Mouse (Mus musculus) limb, embryonic 10.5 days (tissue): Measurements from ENCODE around the gene Gsta2. TPM values are rescaled to one million over a fixed set of nuclear protein-coding genes. Genes with fewer than 3 reads are reported as not detected.
A peak's percentile ranks its signal among the peaks of the same experiment; 100 is the strongest.
"Not testable (repeated sequence)": the region's sequence is repeated elsewhere in the genome, so short reads cannot be mapped to it uniquely, and the experiment has no call there.

Source experiments
- DNase-seq: peaks from one replicate; pipeline ENCODE4 v3.0.0-alpha.2; 2017; ENCODE audit warnings: low spot score
- H3K27ac ChIP-seq: fragments of 300-500 bp; sonication (generic); 2 replicates; pipeline ENCODE4 v1.5.1; 2016; ENCODE audit warnings: mild to moderate bottlenecking
- H3K27me3 ChIP-seq: fragments of 300-500 bp; sonication (generic); 2 replicates; pipeline ENCODE4 v1.6.1; 2016; ENCODE audit warnings: low read depth, mild to moderate bottlenecking; ENCODE audit not compliant: poor library complexity, severe bottlenecking
- H3K36me3 ChIP-seq: fragments of 300-500 bp; sonication (generic); 2 replicates; pipeline ENCODE4 v1.6.1; 2016; ENCODE audit warnings: mild to moderate bottlenecking, moderate library complexity
- H3K4me1 ChIP-seq: fragments of 300-500 bp; sonication (generic); 2 replicates; pipeline ENCODE4 v1.6.1; 2016
- H3K4me3 ChIP-seq: fragments of 300-500 bp; sonication (generic); 2 replicates; pipeline ENCODE4 v1.5.1; 2016; ENCODE audit warnings: mild to moderate bottlenecking, moderate library complexity
- H3K9me3 ChIP-seq: fragments of 300-500 bp; sonication (generic); replicated peaks from 2 replicates; pipeline ENCODE4 v1.6.1; 2016; ENCODE audit warnings: mild to moderate bottlenecking
- WGBS: fragments of 180-500 bp; shearing (Covaris S2); methylation state at CpG from one replicate; pipeline ENCODE4 v1.1.7; 2016; 5-methylcytosine and 5-hydroxymethylcytosine counted together
- polyA plus RNA-seq: library from polyadenylated mRNA; unstranded; fragments of >200 nt; fragmentation: Nextera tagmentation; extraction: Ambion mirVana; gene quantifications from 2 replicates; pipeline ENCODE4 v1.2.1, GENCODE M21; 2016

Gene Gsta2
- polyA plus RNA-seq, 1 experiment from 2014 or later: not detected

- Histone ChIP-seq H3K4me1 (no peaks in the 10 kb centered on the region; the same call in 1 of the 2 replicates), H3K9me3 (no peaks in the 10 kb centered on the region), H3K4me3 (no peak overlapping the region), H3K27ac (no peak overlapping the region), H3K27me3 (no peaks in the 10 kb centered on the region), H3K36me3 (no peaks in the 10 kb centered on the region)
- 84% methylated on average over 6 of the region's 6 CpGs for WGBS
- no peak for DNase-seq
These were observed 4.3 kb upstream of the Gsta2 start for GRCm38 (mm10) chr9:78359750-78360483.

- Histone ChIP-seq H3K27ac (no peak overlapping the region), H3K4me3 (no peak overlapping the region), H3K4me1 (no peaks in the 10 kb centered on the region; the same call in 1 of the 2 replicates), H3K27me3 (no peaks in the 10 kb centered on the region), H3K9me3 (no peaks in the 10 kb centered on the region), H3K36me3 (no peaks in the 10 kb centered on the region)
- 14% methylated on average over 9 of the region's 9 CpGs for WGBS
- DNase-seq: peak; percentile 78
These were observed 2.5 kb upstream of the Gsta2 start for GRCm38 (mm10) chr9:78358053-78358452.

GRCm38 (mm10) chr9:78354665-78355578 lies 666 bp downstream of the Gsta2 start:
- H3K27me3 ChIP-seq: no peaks in the 10 kb centered on the region
- 82% methylated on average over 11 of the region's 11 CpGs for WGBS
- no peaks in the 10 kb centered on the region for H3K4me1 ChIP-seq
- H3K27ac ChIP-seq: no peak overlapping the region
- H3K9me3 ChIP-seq: no peaks in the 10 kb centered on the region
- H3K4me3 ChIP-seq: no peak overlapping the region
- DNase-seq: no peak
- no peaks in the 10 kb centered on the region for H3K36me3 ChIP-seq

GRCm38 (mm10) chr9:78351504-78352220 lies 3.9 kb downstream of the Gsta2 start:
- Histone ChIP-seq H3K36me3 (no peaks in the 10 kb centered on the region), H3K4me3 (no peak overlapping the region), H3K27ac (no peak overlapping the region), H3K9me3 (no peaks in the 10 kb centered on the region), H3K4me1 (no peaks in the 10 kb centered on the region), H3K27me3 (no peaks in the 10 kb centered on the region)
- no peak for DNase-seq
- WGBS: 88% methylated on average over 6 of the region's 6 CpGs

- H3K36me3 ChIP-seq, DNase-seq, H3K9me3 ChIP-seq, H3K4me3 ChIP-seq, H3K27me3 ChIP-seq, H3K27ac ChIP-seq, H3K4me1 ChIP-seq: not testable (repeated sequence)
These were observed 5.6 kb downstream of the Gsta2 start for GRCm38 (mm10) chr9:78350007-78350406.

- not testable (repeated sequence) for H3K4me1 ChIP-seq, H3K27me3 ChIP-seq, H3K27ac ChIP-seq, H3K4me3 ChIP-seq, H3K9me3 ChIP-seq, DNase-seq, H3K36me3 ChIP-seq
- 82% methylated on average over 3 of the region's 3 CpGs for WGBS
These were observed 6.4 kb downstream of the Gsta2 start for GRCm38 (mm10) chr9:78349141-78349540.

GRCm38 (mm10) chr9:78348206-78349004 lies 7.2 kb downstream of the Gsta2 start:
- not testable (repeated sequence) for H3K4me1 ChIP-seq, H3K4me3 ChIP-seq, DNase-seq, H3K36me3 ChIP-seq, H3K27me3 ChIP-seq, H3K27ac ChIP-seq, H3K9me3 ChIP-seq
- WGBS: 69% methylated on average over 6 of the region's 6 CpGs

- H3K27ac ChIP-seq: no peak overlapping the region
- no peaks in the 10 kb centered on the region for H3K27me3 ChIP-seq
- H3K4me3 ChIP-seq: no peak overlapping the region
- H3K36me3 ChIP-seq: no peaks in the 10 kb centered on the region
- no peaks in the 10 kb centered on the region for H3K9me3 ChIP-seq
- 70% methylated on average over 3 of the region's 3 CpGs for WGBS
- H3K4me1 ChIP-seq: no peaks in the 10 kb centered on the region
- DNase-seq: no peak
These were observed 8.6 kb downstream of the Gsta2 start for GRCm38 (mm10) chr9:78347004-78347403.

GRCm38 (mm10) chr9:78345235-78345634 lies 10.4 kb downstream of the Gsta2 start:
- not testable (repeated sequence) for H3K27ac ChIP-seq, H3K4me1 ChIP-seq, H3K36me3 ChIP-seq, H3K9me3 ChIP-seq, H3K27me3 ChIP-seq, H3K4me3 ChIP-seq, DNase-seq
- WGBS: 60% methylated on average over 4 of the region's 4 CpGs

GRCm38 (mm10) chr9:78343055-78343454 lies 12.5 kb downstream of the Gsta2 start:
- H3K4me1 ChIP-seq, H3K9me3 ChIP-seq, H3K4me3 ChIP-seq, H3K27me3 ChIP-seq, H3K36me3 ChIP-seq, H3K27ac ChIP-seq, DNase-seq: not testable (repeated sequence)
- WGBS: 90% methylated on average over 9 of the region's 9 CpGs

GRCm38 (mm10) chr9:78342494-78342893 lies 13.1 kb downstream of the Gsta2 start:
- H3K9me3 ChIP-seq, H3K27ac ChIP-seq, H3K36me3 ChIP-seq, H3K27me3 ChIP-seq, H3K4me3 ChIP-seq, H3K4me1 ChIP-seq, DNase-seq: not testable (repeated sequence)
- WGBS: 84% methylated on average over 4 of the region's 4 CpGs

GRCm38 (mm10) chr9:78340324-78340723 lies 15.3 kb downstream of the Gsta2 start:
- WGBS: 19% methylated on average over 8 of the region's 8 CpGs
- H3K4me3 ChIP-seq, H3K36me3 ChIP-seq, H3K27me3 ChIP-seq, H3K4me1 ChIP-seq, H3K9me3 ChIP-seq, H3K27ac ChIP-seq: not testable (repeated sequence)
- DNase-seq: peak; percentile 84
